Mouse (Mus musculus): Measurements from ENCODE around the gene Trim54. TPM values are rescaled to one million over a fixed set of nuclear protein-coding genes. Genes with fewer than 3 reads are reported as not detected.

The Trim54 gene
- total RNA-seq, 2 experiments from 2014 or later, result 0.86 to 0.97 TPM

GRCm38 (mm10) chr5:31162462-31162861 is 46.0 kb downstream of the Trim54 start:
- intact Hi-C loops (cut with DNase I), result no loop called here
- DNase-seq (ENCODE audit: extremely low spot score in 1 of 2, low spot score in 2 of 2), result no peak

GRCm38 (mm10) chr5:31164878-31165277 is 48.4 kb downstream of the Trim54 start:
- intact Hi-C loops (cut with DNase I), result no loop called here
- no peak for DNase-seq (ENCODE audit: extremely low spot score in 1 of 2, low spot score in 2 of 2)

GRCm38 (mm10) chr5:31168630-31169029 is 52.1 kb downstream of the Trim54 start:
- no peak for DNase-seq (ENCODE audit: extremely low spot score in 1 of 2, low spot score in 2 of 2)
- intact Hi-C loops (cut with DNase I), result no loop called here

GRCm38 (mm10) chr5:31179301-31179765 is 62.8 kb downstream of the Trim54 start:
- peak in 1 of 2 experiments; percentile 58 for DNase-seq (ENCODE audit: extremely low spot score in 1 of 2, low spot score in 2 of 2)
- intact Hi-C loops (cut with DNase I), result no loop called here

- intact Hi-C loops (cut with DNase I), result no loop called here
- DNase-seq (ENCODE audit: extremely low spot score in 1 of 2, low spot score in 2 of 2), result peak; percentile 94 to 97
Measured at GRCm38 (mm10) chr5:31179766-31180630, 63.5 kb downstream of the Trim54 start, which contains the start of the genes Gm29609 and Gtf3c2. Gene Gm29609 (minus strand): TSS chr5:31179911. Gene Gtf3c2 (minus strand): TSS chr5:31180144.

- DNase-seq (ENCODE audit: extremely low spot score in 1 of 2, low spot score in 2 of 2), result no peak
- intact Hi-C loops (cut with DNase I), result no loop called here
Measured at GRCm38 (mm10) chr5:31181183-31181770, 64.8 kb downstream of the Trim54 start.

- intact Hi-C loops (cut with DNase I), result no loop called here
- no peak for DNase-seq (ENCODE audit: extremely low spot score in 1 of 2, low spot score in 2 of 2)
Measured at GRCm38 (mm10) chr5:31183678-31184077, 67.2 kb downstream of the Trim54 start.

Other genes starting within 250 kb of the Trim54 start
- gene Tmem214, start 248.7 kb upstream of the Trim54 start, total RNA-seq (2021), result 10 to 100 TPM; 61.3 to 66.5 TPM
- gene Agbl5, start 228.0 kb upstream of the Trim54 start, total RNA-seq (2021), result 10 to 100 TPM; 19.5 to 22.2 TPM
- 100 to 1,000 TPM in 1 of 2 experiments, 10 to 100 TPM in 1; 98.0 to 102 TPM for gene Ost4, start 208.9 kb upstream of the Trim54 start, total RNA-seq (2021)
- 1 to 10 TPM; 5.1 to 5.5 TPM for gene Emilin1, start 203.3 kb upstream of the Trim54 start, total RNA-seq (2021)
- 1 to 10 TPM; 7.3 to 8.0 TPM for gene Khk, start 195.3 kb upstream of the Trim54 start, total RNA-seq (2021)
- gene Cgref1, start 171.1 kb upstream of the Trim54 start, total RNA-seq (2021), result 10 to 100 TPM; 61.1 to 62.5 TPM
- 100 to 1,000 TPM; 116 to 122 TPM for gene Preb, start 156.4 kb upstream of the Trim54 start, total RNA-seq (2021)
- gene Tcf23, start 148.1 kb upstream of the Trim54 start, total RNA-seq (2021), result under 1 TPM; 0.08 to 0.24 TPM
- 10 to 100 TPM; 72.4 to 77.2 TPM for gene Atraid, start 68.4 kb upstream of the Trim54 start, total RNA-seq (2021)
- 10 to 100 TPM; 15.3 to 16.5 TPM for gene Slc5a6, start 67.8 kb upstream of the Trim54 start, total RNA-seq (2021)
- 10 to 100 TPM; 21.5 to 25.4 TPM for gene Cad, start 61.9 kb upstream of the Trim54 start, total RNA-seq (2021)
- gene Dnajc5g, start 10.4 kb upstream of the Trim54 start, total RNA-seq (2021), result not detected
- 100 to 1,000 TPM; 101 to 118 TPM for gene Slc30a3, start 8.5 kb upstream of the Trim54 start, total RNA-seq (2021)
- 1 to 10 TPM; 1.1 TPM for gene Ucn, start 22.1 kb downstream of the Trim54 start, total RNA-seq (2021)
- gene Mpv17, start 37.5 kb downstream of the Trim54 start, total RNA-seq (2021), result 10 to 100 TPM; 35.7 to 36.2 TPM
- 1 to 10 TPM; 1.6 to 3.9 TPM for gene Gm29609, start 63.2 kb downstream of the Trim54 start, total RNA-seq (2021)
- gene Gtf3c2, start 63.4 kb downstream of the Trim54 start, total RNA-seq (2021), result 10 to 100 TPM; 59.8 to 60.6 TPM
- 10 to 100 TPM; 73.4 to 74.6 TPM for gene Snx17, start 76.5 kb downstream of the Trim54 start, total RNA-seq (2021)
- gene Eif2b4, start 76.7 kb downstream of the Trim54 start, total RNA-seq (2021), result 10 to 100 TPM; 48.2 to 49.7 TPM
- gene Zfp513, start 85.6 kb downstream of the Trim54 start, total RNA-seq (2021), result 10 to 100 TPM; 25.0 to 26.5 TPM
- 100 to 1,000 TPM; 108 TPM for gene Ppm1g, start 104.0 kb downstream of the Trim54 start, total RNA-seq (2021)
- gene Nrbp1, start 124.2 kb downstream of the Trim54 start, total RNA-seq (2021), result 10 to 100 TPM; 73.0 to 77.3 TPM
- not detected for gene Gm9970, start 124.5 kb downstream of the Trim54 start, total RNA-seq (2021)
- 1 to 10 TPM; 2.4 to 2.6 TPM for gene Krtcap3, start 135.0 kb downstream of the Trim54 start, total RNA-seq (2021)
- 10 to 100 TPM; 67.7 to 68.2 TPM for gene Ift172, start 174.4 kb downstream of the Trim54 start, total RNA-seq (2021)
- gene Fndc4, start 179.4 kb downstream of the Trim54 start, total RNA-seq (2021), result 100 to 1,000 TPM; 165 to 166 TPM
- gene Gckr, start 180.7 kb downstream of the Trim54 start, total RNA-seq (2021), result under 1 TPM in 1 of 2 experiments, not detected in 1; 0.14 TPM

All from left cerebral cortex, postnatal 10 days (tissue).